Mouse (Mus musculus) gastrocnemius, adult 18-20 months (tissue): ENCODE data around the gene Psmd9. TPM values are rescaled to one million over a fixed set of nuclear protein-coding genes. Genes with fewer than 3 reads are reported as not detected.

Experiments
- DNase-seq: peaks from one replicate; pipeline ENCODE4 v3.0.0; 2021; ENCODE audit warnings: low spot score
- total RNA-seq, 2 experiments: library from RNA; stranded (reverse); gene quantifications; 2 replicates each; pipeline ENCODE4 v1.2.3; 2021

Gene Psmd9
- total RNA-seq, 2 experiments from 2014 or later = 12.0 to 15.0 TPM

DNA sequence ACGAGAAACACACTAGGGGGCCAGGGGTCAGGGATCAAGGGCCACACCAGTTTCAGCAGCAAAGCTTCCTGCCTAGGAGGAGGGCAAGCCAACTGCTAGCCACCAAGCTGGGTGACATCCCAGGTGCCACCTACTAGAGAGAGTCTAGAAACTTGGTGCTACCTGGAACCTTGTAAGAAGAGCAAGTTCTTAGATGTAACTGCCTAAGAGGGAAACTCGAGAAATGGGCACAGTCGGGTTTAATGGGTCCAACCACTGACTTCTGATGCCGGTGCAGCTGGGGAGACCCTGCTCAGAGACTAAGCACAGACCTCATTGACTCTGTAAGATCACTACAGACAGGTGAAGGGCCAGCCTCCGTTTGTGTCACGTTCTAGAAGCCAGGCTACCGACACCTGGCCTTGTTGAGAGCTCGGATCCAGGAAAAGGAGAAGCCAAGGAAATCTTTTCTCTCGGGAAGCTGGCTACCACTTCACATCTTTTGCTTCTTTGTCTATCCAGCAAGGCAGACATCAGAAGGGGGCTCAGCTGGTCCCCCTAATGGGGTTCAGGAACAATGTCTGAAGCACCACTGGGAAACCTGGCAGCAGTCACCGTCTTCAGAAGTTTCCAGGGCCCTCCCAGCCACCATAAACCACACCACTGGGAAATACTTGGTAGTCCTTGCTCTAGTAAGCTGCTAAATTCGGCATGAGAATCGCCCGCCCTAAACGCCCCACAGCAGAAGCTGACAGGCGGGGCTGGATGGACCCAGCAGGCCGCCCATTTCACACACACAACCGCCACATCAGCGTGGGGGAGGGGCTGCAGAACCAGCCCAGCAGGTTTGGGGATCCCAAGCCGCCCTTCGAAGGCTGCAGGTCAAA is 31.9 kb upstream of the Psmd9 start:
- peak; percentile 91 for DNase-seq

DNA sequence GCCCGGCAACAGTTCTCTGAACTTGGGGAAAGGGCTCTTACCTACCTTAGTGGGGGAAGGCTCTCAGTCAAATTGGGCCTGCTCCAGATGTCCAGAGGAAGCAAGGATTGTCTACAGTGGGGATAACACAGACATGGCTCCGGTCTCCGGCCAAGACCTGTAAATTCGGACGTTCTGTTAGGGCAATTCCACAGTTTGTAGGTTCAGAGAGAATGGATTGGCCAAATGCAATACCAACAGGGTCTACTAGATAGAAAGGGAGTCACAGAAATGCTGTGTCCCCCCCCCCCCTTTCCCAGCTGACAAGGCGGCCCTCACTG is 31.3 kb upstream of the Psmd9 start:
- DNase-seq = no peak

DNA sequence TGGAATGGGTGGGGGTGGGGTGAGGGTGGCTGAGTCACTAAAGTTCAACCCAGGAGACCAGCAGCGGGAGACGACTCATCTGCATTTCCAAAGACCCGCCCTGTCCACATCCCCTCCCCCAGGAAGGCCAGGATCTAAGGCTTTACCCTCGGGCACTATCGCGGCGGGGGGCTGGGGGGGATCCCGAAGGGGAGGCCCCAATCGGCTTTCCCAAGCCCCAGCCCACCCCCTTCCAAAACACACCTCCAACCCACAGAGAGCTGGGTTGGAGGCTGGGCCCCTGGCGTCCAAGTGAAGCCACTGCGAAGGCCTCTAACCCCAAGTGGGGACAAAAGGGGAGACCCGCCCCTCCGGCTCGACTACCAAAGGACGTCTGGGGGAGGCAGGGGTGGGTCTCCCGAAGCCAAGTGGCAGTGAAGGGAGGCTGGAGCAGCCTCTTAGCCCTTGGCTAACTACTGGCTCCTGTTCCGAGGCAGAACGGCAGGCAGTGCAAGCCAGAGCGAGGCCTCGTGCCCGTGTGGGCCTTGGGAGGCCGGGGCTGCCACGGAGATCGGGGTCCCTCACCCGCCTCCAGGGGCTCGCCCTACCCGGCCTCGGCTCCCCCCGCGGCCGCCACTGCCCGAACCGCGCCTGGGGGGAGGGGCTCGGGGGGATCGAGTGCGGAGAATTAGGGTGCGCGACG is 30.8 kb upstream of the Psmd9 start:
- peak; percentile 74 for DNase-seq

DNA sequence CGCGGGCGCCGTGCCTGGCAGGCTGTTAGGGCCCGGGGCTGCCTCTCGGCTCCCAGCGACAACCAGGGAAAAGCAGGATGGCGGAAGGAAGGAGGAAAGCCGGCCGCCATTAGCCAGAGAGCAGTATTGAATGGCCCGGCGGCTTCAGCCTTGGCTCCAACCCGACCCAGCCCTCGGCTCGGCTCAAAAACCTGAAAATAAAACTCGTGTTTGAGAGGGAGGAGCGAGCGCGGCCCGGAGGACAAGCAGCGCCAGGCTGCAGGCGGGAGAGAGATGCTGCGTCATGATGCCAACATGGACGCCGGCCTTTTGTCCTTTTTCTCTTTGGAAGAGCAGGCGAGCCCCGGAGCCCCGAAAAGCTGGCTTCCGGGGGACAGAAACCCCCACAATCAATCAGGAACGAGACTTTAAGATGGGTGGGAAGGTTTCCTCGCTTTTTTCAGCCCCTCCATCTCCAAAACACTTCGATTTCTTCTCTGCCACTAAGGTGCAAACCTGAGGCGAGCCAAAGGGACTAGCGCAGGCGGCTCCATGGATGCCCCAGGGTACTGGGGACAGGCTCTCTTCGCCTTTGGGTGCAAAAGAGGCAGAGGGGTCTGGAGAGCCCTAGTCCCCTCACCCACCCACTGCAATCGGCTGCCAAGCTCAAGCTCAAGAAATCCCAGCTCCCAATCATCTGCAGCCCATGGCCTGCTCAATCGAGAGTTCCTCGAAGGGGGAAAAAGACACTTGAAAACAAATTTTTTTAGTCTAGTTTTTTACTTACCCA is 30.1 kb upstream of the Psmd9 start:
- peak; percentile 92 for DNase-seq

DNA sequence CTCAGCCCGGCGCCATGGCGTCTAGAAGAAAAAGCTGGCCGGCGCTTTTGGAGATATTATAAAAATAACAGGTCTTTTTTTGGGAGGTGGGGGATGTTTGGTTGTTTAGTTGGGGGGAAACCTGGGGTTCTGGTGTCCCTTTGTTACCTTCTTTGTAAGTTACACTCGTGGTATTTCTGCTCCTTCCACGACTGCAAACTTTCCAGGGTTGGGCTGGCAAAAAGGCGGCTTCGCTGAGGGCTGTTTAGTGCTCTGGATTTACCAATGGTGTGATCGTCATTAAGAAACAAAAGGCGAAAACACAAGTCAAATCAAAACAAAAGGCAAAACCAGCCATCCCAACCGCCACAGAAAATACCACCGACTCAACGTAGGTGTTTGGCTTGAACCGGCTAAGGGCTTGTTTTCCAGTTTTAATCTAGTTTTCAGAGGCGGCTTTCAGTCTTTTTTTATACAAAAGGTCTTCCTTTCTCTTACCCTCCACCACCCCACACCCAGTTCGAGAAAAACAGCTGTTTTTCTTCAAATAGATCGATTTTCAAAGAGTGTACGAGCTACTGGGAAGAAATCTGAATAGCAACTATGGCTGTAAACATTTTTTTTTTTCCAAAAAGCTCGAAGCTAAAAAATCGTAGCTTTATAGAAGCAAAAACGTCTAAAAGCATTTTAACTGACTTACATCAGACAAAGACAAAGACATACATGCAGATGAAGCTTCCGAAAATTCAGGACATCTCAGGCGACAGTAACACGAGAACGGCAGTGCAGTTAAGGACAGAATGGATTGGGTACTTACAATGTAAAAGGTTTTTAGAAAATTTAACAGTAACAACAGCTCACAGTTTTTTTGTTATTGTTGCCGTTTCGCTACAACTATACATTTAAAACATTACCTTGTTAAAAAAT is 29.2 kb upstream of the Psmd9 start:
- DNase-seq = no peak

DNA sequence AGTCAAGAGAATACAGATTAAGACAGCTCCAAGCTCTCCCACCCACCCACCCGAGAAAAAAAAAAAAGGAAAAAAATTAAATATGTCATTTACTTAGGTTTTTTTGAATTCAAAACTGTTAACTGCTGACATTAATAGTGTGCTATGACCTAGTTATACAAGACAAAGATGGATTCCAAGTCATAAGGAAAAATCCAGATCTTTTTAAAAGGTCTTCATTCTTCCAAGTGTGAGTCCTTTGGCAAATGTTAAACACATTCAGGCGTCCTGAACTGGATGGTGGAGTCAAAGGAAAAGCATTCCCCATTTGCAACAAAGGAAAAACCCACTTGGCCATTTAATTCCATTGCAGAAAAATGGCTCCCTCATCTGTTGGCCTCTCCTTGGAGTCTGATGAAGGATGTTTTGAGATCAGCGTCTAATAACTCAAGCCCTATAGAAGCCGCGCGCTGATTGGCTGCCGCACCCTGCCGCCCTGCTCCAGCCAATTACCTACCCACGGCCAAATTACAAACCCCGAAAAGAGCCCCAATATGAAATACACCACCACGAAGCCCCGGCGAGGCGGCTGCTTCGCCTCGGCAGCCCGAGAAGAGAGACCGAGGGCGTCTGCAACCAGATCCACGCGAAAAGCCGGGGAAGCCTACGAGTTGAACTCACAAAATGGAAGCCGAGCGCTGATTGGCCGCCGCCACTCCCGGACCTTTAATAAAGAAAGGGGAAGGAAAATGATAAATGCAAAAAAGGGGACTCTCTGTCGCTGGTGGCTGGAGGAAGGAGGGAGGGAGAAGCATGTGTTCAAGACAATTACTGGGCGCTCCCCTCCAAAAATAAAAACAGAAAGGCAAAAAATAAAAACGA is 28.3 kb upstream of the Psmd9 start:
- peak; percentile 92 for DNase-seq

DNA sequence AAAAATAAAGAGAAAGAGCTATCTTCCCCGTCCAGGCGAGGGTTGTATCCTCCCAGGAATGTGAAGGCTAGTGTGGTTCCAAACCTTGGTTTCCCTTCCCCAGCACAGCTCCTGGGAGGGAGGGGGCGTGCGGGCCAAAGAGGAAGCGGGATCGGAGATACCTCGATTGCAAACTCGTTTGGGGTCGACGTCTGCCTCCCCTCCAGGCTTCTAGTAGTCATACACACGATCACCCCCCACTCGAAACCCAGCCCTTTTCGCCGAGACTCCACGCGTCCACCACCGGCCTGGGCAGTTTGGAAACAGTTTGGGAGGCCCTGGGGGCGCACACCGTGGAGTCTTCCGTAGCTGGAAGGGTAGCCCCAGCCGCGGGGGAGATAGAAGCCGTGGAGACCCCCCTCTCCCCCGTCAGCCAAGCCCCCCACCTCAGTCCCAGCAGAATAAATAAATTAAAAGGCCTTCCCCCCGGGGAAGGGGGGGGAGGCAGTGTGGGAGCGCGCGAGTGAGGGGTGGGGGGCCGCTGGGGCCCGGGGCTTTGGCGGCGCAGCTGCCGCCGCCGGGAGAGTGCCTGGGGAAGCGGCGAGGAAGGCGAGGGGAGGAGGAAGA is 27.6 kb upstream of the Psmd9 start:
- DNase-seq = no peak

DNA sequence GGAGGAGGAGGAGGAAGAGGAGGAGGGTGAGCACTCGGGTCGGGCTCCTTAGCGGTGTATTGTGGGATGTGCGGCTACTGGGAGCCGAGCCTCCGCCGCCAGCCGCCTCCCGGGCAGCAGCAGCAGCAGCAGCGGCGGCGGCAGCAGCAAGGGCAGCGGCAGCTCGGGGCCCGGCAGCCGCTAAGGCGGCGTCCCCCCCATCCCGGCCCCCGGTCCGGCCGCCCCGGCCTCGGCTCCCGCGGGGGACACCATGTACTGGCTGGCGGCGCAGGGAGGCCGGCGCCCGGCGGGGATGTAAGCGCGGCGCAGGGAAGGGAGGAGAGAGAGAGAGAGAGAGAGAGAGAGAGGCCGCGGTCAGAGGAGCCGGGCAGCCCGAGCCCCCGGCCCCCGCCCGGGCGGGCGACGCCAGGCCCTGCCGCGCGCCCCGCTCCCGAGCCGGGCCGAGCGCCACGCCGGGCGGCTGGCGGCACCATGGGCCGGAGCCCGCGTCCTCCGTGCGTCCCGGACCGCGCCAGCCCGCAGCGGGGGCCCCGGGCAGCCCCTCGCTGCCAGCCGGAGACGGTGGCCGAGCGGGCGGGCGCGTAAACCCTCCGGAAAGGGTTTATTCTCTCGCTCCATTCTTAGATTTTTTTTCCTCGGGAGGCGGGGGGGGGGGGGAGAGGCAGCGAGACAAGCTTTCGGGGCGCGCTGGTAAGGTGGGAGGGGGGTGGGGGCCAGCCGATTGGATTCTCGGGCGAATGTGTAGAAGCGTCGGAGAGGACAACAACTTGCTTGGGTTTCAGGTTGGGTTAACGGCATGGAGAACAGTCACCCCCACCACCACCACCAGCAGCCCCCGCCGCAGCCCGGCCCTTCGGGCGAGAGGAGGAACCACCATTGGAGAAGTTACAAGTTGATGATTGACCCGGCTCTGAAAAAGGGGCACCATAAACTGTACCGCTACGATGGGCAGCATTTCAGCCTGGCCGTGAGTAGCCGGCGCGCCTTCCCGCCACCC is 26.8 kb upstream of the Psmd9 start, which contains the start of gene Setd1b:
Gene Setd1b, plus strand, starts transcription at position 33 of the 997 bp plus-strand sequence.
- peak; percentile 61 for DNase-seq

DNA sequence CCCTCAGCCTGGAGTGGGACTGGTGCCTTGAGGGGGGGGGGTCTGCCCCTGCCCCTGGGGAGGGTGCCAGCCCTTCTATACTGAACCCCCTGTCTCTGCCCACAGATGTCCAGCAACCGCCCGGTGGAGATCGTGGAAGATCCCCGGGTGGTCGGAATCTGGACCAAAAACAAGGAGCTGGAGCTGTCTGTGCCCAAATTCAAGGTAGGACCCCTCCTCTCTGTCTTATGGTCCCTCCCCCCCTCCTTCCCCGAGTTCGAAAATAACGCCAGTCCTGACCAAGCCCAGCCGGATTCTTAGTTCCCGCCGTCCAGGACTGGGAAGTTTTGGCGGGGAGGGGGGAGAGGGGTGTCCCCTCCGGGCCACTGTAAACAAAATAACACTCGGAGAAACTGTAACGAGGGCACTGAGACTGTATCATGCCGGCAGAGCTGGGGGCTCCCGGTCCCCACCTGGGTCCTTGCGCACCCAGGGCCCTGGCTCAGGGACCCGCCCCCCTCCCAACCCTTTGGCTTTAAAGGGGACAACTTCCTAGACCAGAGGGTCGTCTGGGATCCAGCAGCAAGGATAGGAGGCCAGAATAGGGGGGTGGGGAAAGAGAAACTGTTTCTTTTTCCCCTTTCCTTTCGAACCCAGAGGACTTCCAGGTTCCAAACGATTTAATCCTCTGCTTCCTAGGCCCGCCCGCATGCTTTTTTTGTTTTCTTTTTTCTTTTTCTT is 25.8 kb upstream of the Psmd9 start:
- DNase-seq = no peak

DNA sequence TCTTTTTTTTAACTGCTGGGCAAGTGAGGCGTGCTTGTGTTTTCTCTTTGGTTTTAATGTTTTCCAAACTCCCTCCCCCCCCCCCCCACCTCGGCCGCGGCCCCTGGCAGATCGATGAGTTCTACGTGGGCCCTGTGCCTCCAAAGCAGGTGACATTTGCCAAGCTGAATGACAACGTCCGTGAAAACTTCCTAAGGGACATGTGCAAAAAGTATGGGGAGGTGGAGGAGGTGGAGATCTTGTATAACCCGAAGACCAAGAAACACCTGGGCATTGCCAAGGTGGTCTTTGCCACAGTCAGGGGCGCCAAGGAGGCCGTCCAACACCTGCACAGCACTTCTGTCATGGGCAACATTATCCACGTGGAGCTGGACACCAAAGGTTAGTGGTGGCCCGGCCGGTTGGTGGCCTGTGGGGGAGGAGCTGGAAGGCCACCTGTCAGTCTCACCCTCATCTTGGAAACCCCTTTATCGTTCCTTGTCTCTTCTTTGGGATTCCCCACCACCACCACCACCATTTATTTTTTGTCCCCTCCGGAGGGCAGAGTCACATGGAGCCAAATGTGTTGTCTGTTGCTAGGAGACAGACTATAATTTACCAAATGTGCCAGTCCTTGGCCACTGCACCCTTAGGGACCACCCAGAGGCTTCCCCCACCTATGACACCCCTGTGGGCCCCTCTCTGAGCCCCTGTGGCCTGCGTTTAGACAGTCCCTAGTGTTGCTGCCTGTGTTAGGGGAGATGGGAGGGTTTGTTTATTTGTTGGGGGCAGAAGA is 25.1 kb upstream of the Psmd9 start:
- no peak for DNase-seq

DNA sequence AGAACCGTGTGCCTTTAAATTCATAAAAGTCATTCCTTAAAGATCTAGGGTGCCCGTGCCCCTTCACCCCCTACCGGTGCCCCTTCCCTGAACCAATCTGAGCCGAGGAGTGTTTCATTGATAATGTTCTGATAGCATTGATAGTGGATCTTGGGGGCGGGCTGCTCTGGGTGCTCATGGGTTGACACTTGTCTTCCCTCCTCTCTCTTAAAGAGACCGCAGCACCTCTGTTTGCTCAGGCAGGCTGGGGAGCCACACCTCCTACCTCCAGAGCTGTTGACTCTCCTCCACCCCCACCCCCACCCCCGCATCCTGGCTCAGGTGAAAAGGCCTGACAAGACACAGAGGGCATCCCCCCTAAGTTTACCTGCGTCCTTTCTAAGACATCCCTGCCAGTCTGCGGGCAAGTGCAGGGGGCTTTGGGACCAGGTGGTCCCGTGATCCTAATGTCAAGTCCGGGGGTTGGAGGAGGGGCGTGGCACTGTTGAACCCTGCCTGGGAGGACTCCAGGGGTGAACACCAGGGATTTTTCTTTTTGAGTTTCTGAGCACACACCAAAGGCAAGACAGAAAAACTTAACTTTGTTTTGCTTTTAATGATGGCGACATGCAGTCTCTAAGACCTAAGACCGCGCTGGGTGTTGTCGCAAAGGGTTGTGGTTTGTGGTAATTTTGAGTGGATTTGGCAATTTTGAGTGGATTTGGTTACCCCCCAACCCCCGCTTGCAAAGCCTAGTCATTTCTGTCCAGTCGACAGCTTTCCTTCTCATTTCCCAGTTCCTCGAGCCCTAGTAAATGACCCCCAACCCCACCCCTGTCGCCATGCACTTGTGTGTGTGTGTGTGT is 24.2 kb upstream of the Psmd9 start:
- DNase-seq = no peak

DNA sequence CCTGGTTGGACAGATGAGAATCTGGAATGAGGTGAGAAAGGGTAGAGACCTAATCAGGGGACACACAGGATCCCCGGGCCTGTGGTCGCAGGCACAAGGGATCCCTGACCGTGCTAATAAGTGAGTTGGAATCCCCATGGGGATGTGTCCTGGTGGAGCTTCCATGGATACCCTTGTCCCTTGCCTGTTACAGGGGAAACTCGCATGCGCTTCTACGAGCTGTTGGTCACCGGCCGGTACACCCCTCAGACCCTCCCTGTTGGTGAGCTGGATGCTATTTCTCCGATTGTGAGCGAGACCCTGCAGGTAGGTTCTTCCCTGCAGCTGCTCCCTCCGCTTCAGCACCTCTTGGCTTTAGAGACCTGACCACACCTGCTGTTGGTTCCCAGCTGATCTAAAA is 22.9 kb upstream of the Psmd9 start:
- no peak for DNase-seq

DNA sequence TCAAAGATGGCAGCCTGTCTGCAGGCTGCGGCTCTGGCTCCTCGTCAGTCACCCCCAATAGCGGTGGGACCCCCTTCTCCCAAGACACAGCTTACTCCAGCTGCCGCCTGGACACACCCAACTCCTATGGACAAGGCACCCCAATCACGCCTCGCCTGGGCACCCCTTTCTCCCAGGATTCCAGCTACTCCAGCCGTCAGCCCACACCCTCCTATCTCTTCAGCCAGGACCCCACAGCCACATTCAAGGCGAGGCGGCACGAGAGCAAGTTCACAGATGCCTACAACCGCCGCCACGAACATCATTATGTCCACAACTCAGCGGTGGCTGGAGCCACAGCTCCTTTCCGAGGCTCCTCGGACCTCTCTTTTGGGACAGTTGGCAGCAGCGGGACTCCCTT is 21.6 kb upstream of the Psmd9 start:
- DNase-seq = no peak

DNA sequence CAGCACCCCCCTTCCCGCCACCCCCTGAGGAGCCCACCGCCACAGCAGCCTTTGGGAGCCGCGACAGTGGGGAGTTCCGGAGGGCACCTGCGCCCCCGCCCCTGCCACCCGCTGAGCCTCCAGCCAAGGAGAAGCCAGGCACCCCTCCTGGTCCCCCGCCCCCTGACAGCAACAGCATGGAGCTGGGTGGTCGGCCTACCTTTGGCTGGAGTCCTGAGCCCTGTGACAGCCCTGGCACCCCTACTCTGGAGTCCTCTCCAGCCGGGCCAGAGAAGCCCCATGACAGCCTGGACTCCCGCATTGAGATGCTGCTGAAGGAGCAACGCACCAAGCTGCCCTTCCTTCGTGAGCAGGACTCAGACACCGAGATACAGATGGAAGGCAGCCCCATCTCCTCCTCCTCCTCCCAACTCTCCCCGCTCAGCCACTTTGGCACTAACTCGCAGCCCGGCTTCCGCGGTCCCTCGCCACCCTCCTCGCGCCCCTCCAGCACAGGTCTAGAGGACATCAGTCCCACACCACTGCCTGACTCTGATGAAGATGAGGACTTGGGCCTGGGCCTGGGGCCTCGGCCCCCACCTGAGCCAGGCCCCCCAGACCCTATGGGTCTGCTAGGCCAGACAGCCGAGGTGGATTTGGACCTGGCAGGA is 21.0 kb upstream of the Psmd9 start:
- DNase-seq = no peak
